Mouse (Mus musculus) embryonic facial prominence, embryonic 12.5 days (tissue): ENCODE measurements around the gene Pou2f3. TPM values are rescaled to one million over a fixed set of nuclear protein-coding genes. Genes with fewer than 3 reads are reported as not detected.

ENCODE experiments used
- ATAC-seq: fragments of 200-750 bp; cut with Nextera tagmentation; 2 replicates; pipeline ENCODE4 v1.8.0; 2017; ENCODE audit not compliant: insufficient number of reproducible peaks, insufficient read depth, low FRiP score, low TSS enrichment
- H3K27ac ChIP-seq: fragments of 300-500 bp; sonication (generic); 2 replicates; pipeline ENCODE4 v1.5.1; 2016; ENCODE audit warnings: mild to moderate bottlenecking
- H3K27me3 ChIP-seq: fragments of 300-500 bp; sonication (generic); 2 replicates; pipeline ENCODE4 v1.6.1; 2016; ENCODE audit warnings: mild to moderate bottlenecking, moderate library complexity
- H3K36me3 ChIP-seq: fragments of 300-500 bp; sonication (generic); 2 replicates; pipeline ENCODE4 v1.6.1; 2016; ENCODE audit warnings: mild to moderate bottlenecking
- H3K4me1 ChIP-seq: fragments of 300-500 bp; sonication (generic); 2 replicates; pipeline ENCODE4 v1.6.1; 2016
- H3K4me2 ChIP-seq: fragments of 300-500 bp; sonication (generic); replicated peaks from 2 replicates; pipeline ENCODE4 v1.6.1; 2016; ENCODE audit warnings: mild to moderate bottlenecking, moderate library complexity
- H3K4me3 ChIP-seq: fragments of 300-500 bp; sonication (generic); 2 replicates; pipeline ENCODE4 v1.5.1; 2016; ENCODE audit warnings: mild to moderate bottlenecking
- H3K9ac ChIP-seq: fragments of 300-500 bp; sonication (generic); 2 replicates; pipeline ENCODE4 v1.6.1; 2016; ENCODE audit warnings: mild to moderate bottlenecking, moderate library complexity
- H3K9me3 ChIP-seq: fragments of 300-500 bp; sonication (generic); 2 replicates; pipeline ENCODE4 v1.6.1; 2016; ENCODE audit warnings: mild to moderate bottlenecking, moderate library complexity
- WGBS: fragments of 180-500 bp; shearing (Covaris S2); methylation state at CpG from one replicate; pipeline ENCODE4 v1.1.7; 2016; 5-methylcytosine and 5-hydroxymethylcytosine counted together
- polyA plus RNA-seq: library from polyadenylated mRNA; unstranded; fragments of >200 nt; fragmentation: Nextera tagmentation; extraction: Ambion mirVana; gene quantifications from 2 replicates; pipeline ENCODE4 v1.2.1, GENCODE M21; 2016

Pou2f3 gene
- polyA plus RNA-seq, 1 experiment from 2014 or later = 0.18 TPM

DNA sequence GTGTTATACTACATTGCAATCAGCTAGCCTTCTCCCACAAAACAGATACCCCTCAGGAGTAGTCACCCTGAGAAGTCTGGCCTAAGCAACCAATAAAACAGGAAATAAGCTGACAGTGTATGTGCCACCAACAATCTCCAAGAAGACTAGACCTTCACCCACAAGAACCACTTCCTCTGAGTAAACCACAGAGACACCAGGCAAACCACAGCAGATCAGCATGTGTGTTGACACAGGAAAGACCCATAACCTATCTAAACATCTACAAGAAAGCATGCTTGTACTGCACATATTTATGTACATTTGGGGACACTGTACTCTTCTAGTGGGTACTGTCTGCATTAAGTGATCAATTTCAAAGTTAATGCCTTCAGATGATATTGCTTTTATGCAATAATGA lies 113.8 kb downstream of the Pou2f3 start:
- Histone ChIP-seq H3K4me3 (no peak overlapping the region), H3K9ac (no peak overlapping the region)
- no peak for ATAC-seq

DNA sequence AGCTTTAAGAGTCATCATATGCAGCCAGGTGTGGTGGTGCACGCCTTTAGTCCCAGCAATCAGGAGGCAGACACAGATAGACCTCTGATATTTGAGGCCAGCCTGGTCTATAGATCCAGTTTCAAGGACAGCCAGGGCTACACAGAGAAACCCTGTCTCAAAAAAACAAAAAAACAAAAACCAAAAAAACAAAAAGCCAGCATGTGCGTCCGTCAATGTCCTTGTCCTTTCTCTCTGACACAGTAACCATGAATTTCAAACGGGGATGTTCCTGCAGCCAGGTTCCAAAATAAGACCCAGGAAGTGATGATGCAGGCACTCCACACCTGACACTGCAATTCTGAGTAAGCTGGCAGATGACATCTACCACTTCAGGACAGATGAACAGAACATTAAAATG lies 115.3 kb downstream of the Pou2f3 start:
- no peak overlapping the region for H3K4me3 ChIP-seq
- 93% methylated on average over 4 of the region's 4 CpGs for WGBS
- H3K27me3 ChIP-seq = no peaks in the 10 kb centered on the region
- no peak for ATAC-seq
- peaks cover 12% of the 10 kb centered on the region for H3K4me1 ChIP-seq
- H3K4me2 ChIP-seq = no peak overlapping the region
- H3K36me3 ChIP-seq = no peaks in the 10 kb centered on the region
- no peak overlapping the region for H3K27ac ChIP-seq
- no peaks in the 10 kb centered on the region for H3K9me3 ChIP-seq
- no peak overlapping the region for H3K9ac ChIP-seq

More for the DNA sequence above, 113.8 kb downstream of the Pou2f3 start:
- Histone ChIP-seq H3K4me2 (no peak overlapping the region), H3K27ac (no peak overlapping the region), H3K36me3 (no peaks in the 10 kb centered on the region), H3K4me1 (peaks cover 12% of the 10 kb centered on the region), H3K27me3 (no peaks in the 10 kb centered on the region), H3K9me3 (no peaks in the 10 kb centered on the region)

DNA sequence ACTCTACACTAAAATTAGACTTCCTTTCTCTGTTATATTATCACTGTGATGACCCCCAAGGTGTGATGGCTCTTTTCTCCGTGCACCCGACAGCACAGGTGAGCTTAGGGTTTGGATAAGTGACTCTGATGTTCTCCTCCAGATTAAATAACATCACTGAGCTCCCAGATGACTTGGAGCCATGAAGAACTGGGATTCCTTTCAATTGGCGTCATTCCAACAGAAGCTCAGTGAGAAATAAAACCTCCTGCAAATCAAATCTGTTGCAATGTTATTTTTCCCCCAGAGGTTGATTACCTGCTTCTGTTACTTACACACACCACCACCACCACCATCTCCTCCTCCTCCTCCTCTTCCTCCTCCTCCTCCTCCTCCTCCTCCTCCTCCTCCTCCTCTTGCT lies 116.4 kb downstream of the Pou2f3 start:
- Histone ChIP-seq H3K9me3 (no peaks in the 10 kb centered on the region), H3K27me3 (no peaks in the 10 kb centered on the region), H3K4me3 (no peak overlapping the region), H3K36me3 (no peaks in the 10 kb centered on the region), H3K9ac (no peak overlapping the region), H3K4me2 (no peak overlapping the region), H3K27ac (no peak overlapping the region), H3K4me1 (peaks cover 12% of the 10 kb centered on the region)
- 71% methylated on average over 3 of the region's 3 CpGs for WGBS
- no peak for ATAC-seq

DNA sequence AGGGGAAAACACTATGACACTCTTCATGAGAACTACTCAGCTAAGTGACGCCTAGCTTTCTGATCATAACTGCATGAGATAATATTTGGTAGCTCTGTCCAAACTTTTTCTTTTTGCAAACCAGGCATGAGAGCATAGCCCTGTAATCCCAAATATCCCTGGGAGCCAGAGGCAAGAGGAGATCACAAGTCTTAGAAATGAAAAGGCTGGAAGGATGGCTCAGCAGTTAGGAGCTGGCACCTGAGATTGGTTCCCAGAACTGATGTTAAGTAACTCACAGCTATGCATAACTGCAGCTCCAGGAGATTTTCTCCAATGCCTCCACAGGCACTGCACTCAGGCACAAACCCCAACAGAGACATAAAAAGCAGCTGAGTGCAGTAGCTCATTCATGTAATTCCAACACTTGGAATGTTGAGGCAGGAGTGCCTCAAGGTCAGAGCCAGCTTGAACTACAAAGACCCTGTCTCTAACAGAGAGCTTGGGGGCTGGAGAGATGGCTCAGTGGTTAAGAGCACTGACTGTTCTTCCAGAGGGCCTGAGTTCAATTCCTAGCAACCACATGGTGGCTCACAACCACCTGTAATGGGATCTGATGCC lies 124.4 kb downstream of the Pou2f3 start:
- H3K4me2 ChIP-seq = no peak overlapping the region
- H3K9ac ChIP-seq = no peak overlapping the region
- H3K27me3 ChIP-seq = no peaks in the 10 kb centered on the region
- H3K4me3 ChIP-seq = no peak overlapping the region
- H3K27ac ChIP-seq = no peak overlapping the region
- H3K4me1 ChIP-seq = peaks cover 6% of the 10 kb centered on the region
- ATAC-seq = no peak
- no peaks in the 10 kb centered on the region for H3K36me3 ChIP-seq
- H3K9me3 ChIP-seq = no peaks in the 10 kb centered on the region
- WGBS = 95% methylated on average over 1 of the region's 1 CpGs

DNA sequence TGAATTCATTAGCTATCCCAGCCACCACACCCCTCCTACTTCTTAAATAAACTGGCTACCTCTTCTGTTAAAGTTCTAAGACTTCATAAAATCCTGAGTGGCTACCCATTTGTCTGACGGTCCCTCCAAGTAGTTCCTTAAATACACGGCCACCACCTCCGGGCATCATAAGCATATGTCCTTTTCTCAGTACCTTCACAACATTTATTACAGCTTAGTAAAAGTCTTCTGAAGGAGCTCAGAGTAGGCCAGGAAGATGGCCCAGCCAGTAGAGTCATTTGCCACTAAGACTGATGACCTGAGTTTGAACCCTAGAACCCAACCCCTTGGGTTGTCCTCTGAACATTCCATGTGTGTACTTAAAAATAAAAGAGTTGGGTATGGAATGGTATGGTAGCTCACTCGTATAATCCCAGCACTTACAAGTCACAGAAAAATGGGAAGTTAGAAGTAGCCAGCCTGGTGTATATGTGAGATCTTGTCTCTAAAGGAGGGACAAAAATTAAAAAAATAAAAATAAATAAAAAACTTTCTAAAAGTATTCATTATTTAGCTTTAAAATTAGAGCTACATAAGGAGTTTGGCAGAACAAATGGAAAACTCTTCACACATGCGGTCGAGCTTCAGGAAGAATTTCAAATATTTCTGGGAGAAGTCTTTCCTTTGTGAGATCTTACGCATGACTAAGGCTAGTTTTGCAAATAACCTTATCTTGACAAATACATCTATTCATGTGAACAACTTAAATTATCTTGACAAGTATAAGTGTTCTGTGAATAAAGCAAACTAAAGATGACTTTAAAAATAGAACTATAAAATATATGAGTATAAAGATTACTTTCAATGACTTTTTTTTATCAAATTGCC lies 125.4 kb downstream of the Pou2f3 start:
- Histone ChIP-seq H3K9me3 (no peaks in the 10 kb centered on the region), H3K4me2 (no peak overlapping the region), H3K4me1 (peaks cover 11% of the 10 kb centered on the region), H3K4me3 (no peak overlapping the region), H3K27me3 (no peaks in the 10 kb centered on the region), H3K9ac (no peak overlapping the region), H3K36me3 (no peaks in the 10 kb centered on the region), H3K27ac (no peak overlapping the region)
- WGBS = 83% methylated on average over 7 of the region's 7 CpGs
- ATAC-seq = no peak

DNA sequence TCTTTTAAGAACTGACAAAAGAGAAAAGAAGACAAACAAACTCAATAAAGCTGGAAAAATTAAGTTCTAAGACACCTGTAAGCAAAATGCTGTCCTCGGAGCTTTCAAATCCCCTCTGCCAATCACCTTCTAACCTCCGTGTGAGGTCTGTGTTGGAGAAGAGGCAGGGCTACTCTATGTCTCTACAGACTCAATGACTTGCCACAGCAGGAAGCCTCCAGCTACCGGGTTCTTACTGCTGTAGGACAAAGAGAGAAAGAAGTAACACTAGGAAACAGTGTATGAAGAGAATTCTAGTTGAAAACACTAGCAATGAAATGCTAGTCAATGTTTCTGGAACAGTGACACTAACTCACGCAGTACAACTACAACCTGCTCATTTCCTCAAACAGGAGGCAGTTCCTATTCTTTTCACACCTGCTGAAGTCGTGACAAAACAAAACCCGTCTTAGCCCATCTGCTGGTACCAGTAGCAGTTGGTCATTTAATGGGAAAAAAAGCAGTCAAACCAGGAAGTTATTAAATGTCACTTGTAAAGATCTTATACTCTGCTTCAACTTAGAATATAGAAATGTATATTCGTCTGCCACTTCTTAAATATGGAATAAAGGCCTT lies 126.6 kb downstream of the Pou2f3 start:
- WGBS = 46% methylated on average over 7 of the region's 7 CpGs
- no peak overlapping the region for H3K4me2 ChIP-seq
- ATAC-seq = no peak
- no peak overlapping the region for H3K27ac ChIP-seq
- H3K9me3 ChIP-seq = no peaks in the 10 kb centered on the region
- H3K27me3 ChIP-seq = no peaks in the 10 kb centered on the region
- H3K36me3 ChIP-seq = no peaks in the 10 kb centered on the region
- peaks cover 11% of the 10 kb centered on the region for H3K4me1 ChIP-seq
- no peak overlapping the region for H3K9ac ChIP-seq
- no peak overlapping the region for H3K4me3 ChIP-seq

DNA sequence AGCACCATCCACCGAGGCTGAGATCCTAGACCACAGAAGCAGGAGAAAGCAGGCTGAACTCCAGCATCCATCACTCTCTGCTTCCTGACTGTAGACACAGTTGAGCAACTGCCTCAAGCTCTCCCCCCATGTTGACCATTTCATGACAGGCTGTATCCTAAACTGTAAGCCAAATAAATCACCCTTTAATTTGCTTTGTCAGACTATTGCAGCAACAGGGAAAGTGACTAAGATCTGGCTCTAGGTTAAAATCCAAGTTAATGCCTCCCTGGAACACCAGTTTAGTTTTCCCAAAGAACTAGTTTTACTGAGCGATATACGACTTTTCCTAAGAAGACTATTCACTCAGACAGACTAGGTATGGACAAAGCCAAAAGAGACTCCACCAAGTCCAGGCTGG lies 131.5 kb downstream of the Pou2f3 start:
- Histone ChIP-seq H3K9me3 (no peaks in the 10 kb centered on the region), H3K4me3 (no peak overlapping the region), H3K27ac (no peak overlapping the region), H3K9ac (no peak overlapping the region), H3K27me3 (no peaks in the 10 kb centered on the region), H3K4me2 (no peak overlapping the region), H3K4me1 (peaks cover 11% of the 10 kb centered on the region), H3K36me3 (no peaks in the 10 kb centered on the region)
- 95% methylated on average over 3 of the region's 3 CpGs for whole genome bisulfite sequencing
- no peak for ATAC-seq

DNA sequence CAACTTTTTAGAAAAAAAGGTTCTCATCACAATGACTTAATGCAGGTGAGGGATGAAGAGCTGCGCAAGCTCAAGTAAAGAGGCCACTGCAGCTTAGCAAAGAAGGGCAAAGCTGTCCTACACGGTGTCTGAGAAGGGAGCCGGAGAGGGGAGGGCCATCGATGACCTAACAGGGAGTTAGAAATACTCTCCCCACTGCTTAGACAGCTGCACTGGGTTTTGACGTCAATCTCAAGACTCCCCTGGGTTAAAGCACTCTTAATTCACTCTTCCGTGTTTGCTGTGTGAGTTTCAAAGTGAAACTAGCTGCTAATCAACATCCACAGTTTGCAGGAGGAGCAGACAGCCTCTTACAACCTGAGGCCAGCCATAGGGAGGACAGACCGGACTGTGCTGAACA lies 134.0 kb downstream of the Pou2f3 start:
- H3K4me1 ChIP-seq = peaks cover 22% of the 10 kb centered on the region
- H3K9me3 ChIP-seq = no peaks in the 10 kb centered on the region
- H3K4me3 ChIP-seq = no peak overlapping the region
- H3K9ac ChIP-seq = no peak overlapping the region
- H3K4me2 ChIP-seq = no peak overlapping the region
- no peak overlapping the region for H3K27ac ChIP-seq
- no peaks in the 10 kb centered on the region for H3K36me3 ChIP-seq
- 74% methylated on average over 7 of the region's 7 CpGs for WGBS
- ATAC-seq = no peak
- H3K27me3 ChIP-seq = no peaks in the 10 kb centered on the region

DNA sequence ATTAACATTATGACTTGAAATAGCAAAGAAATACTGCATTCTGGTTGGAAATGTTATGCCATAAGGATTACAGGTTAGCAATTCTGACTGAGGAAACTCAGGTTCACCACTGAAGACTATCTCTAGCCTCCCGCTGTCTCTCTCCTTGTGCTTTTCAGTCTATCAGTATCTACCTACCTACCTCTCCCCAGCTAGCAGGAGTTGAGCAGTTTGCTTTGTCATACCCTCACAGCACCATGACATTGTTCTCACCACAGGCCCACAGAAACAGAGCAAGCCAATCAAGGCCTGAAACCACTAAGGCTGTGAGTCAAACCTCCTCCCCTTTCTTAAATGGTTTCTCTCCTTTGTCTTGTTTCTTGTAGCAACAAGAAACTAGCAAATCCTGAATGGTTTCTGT lies 135.6 kb downstream of the Pou2f3 start:
- Histone ChIP-seq H3K9ac (no peak overlapping the region), H3K4me2 (no peak overlapping the region), H3K27ac (no peak overlapping the region), H3K27me3 (no peaks in the 10 kb centered on the region), H3K4me3 (no peak overlapping the region), H3K36me3 (no peaks in the 10 kb centered on the region), H3K9me3 (no peaks in the 10 kb centered on the region), H3K4me1 (peaks cover 25% of the 10 kb centered on the region)
- 94% methylated on average over 1 of the region's 1 CpGs for WGBS
- ATAC-seq = no peak

Other genes with a start within 250 kb of the Pou2f3 start
- gene Arhgef12, start 103.1 kb downstream of the Pou2f3 start, polyA plus RNA-seq = 17.0 and 19.7 TPM in 2 replicates
- 10.0 and 11.2 TPM in 2 replicates for gene Tmem136, start 93.8 kb downstream of the Pou2f3 start, polyA plus RNA-seq
- gene Oaf, start 29.5 kb upstream of the Pou2f3 start, polyA plus RNA-seq = 89.3 and 106 TPM in 2 replicates
- 12.3 and 12.9 TPM in 2 replicates for gene Trim29, start 100.5 kb upstream of the Pou2f3 start, polyA plus RNA-seq